Mouse (Mus musculus) kidney, embryonic 15.5 days (tissue): ENCODE measurements around the gene Riox1. TPM values are rescaled to one million over a fixed set of nuclear protein-coding genes. Genes with fewer than 3 reads are reported as not detected.

Source experiments
- ATAC-seq: fragments of 200-750 bp; cut with Nextera tagmentation; replicated peaks from 2 replicates; pipeline ENCODE4 v1.8.0; 2017; ENCODE audit warnings: moderate TSS enrichment; ENCODE audit not compliant: low FRiP score
- H3K27ac ChIP-seq: fragments of 300-500 bp; sonication (generic); 2 replicates; pipeline ENCODE4 v1.5.1; 2015; ENCODE audit warnings: mild to moderate bottlenecking, inconsistent platforms
- H3K27me3 ChIP-seq: fragments of 300-500 bp; sonication (generic); 2 replicates; pipeline ENCODE4 v1.6.1; 2015; ENCODE audit warnings: inconsistent platforms
- H3K36me3 ChIP-seq: fragments of 300-500 bp; sonication (generic); 2 replicates; pipeline ENCODE4 v1.6.1; 2015; ENCODE audit warnings: inconsistent platforms
- H3K4me1 ChIP-seq: fragments of 300-500 bp; sonication (generic); 2 replicates; pipeline ENCODE4 v1.6.1; 2015; ENCODE audit warnings: inconsistent platforms
- H3K4me2 ChIP-seq: fragments of 300-500 bp; sonication (generic); 2 replicates; pipeline ENCODE4 v1.6.1; 2015; ENCODE audit warnings: moderate library complexity, mild to moderate bottlenecking, inconsistent platforms
- H3K4me3 ChIP-seq: fragments of 300-500 bp; sonication (generic); replicated peaks from 2 replicates; pipeline ENCODE4 v1.5.1; 2015; ENCODE audit warnings: mild to moderate bottlenecking, inconsistent platforms
- H3K9ac ChIP-seq: fragments of 300-500 bp; sonication (generic); 2 replicates; pipeline ENCODE4 v1.6.1; 2015; ENCODE audit warnings: mild to moderate bottlenecking, inconsistent platforms
- H3K9me3 ChIP-seq: fragments of 300-500 bp; sonication (generic); replicated peaks from 2 replicates; pipeline ENCODE4 v1.6.1; 2016; ENCODE audit warnings: inconsistent platforms
- WGBS: fragments of 180-500 bp; shearing (Covaris S2); methylation state at CpG from one replicate; pipeline ENCODE4 v1.1.7; 2015; ENCODE audit warnings: mixed read lengths; 5-methylcytosine and 5-hydroxymethylcytosine counted together
- polyA plus RNA-seq: library from polyadenylated mRNA; unstranded; fragments of >200 nt; fragmentation: Nextera tagmentation; extraction: Ambion mirVana; gene quantifications from 2 replicates; pipeline ENCODE4 v1.2.1, GENCODE M21; 2015

Riox1 gene
- polyA plus RNA-seq, 1 experiment from 2014 or later, result 14.1 TPM

DNA sequence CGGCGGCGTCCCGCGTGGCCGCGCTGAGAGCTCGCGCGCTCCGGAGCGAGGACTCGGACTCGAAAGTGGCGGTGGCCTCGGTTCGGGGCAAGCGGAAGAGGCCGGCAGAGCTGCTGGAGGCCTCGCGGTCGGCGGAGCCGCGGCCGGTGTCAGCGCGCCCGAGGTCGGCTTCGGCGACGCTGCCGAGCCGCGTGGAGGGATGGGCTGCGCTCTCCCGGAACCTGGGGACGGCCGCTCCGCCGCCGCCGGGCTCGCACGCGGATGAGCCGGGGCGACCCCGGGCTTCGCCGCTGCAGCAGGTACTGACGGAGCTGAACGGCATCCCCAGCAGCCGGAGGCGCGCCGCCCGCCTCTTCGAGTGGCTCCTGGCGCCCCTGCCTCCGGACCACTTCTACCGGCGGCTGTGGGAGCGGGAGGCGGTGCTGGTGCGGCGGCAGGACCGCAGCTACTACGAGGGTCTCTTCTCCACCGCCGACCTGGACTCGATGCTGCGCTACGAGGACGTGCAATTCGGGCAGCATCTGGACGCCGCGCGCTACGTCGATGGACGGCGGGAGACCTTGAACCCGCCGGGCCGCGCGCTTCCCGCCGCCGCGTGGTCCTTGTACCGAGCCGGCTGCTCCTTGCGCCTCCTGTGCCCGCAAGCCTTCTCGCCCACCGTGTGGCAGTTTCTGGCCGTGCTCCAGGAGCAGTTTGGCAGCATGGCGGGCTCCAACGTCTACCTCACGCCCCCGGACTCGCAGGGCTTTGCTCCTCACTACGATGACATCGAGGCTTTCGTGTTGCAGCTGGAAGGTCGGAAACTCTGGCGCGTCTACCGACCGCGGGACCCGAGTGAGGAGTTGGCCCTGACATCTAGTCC, 663 bp downstream of the Riox1 start:
- peaks cover 26% of the 10 kb centered on the region for H3K36me3 ChIP-seq

DNA sequence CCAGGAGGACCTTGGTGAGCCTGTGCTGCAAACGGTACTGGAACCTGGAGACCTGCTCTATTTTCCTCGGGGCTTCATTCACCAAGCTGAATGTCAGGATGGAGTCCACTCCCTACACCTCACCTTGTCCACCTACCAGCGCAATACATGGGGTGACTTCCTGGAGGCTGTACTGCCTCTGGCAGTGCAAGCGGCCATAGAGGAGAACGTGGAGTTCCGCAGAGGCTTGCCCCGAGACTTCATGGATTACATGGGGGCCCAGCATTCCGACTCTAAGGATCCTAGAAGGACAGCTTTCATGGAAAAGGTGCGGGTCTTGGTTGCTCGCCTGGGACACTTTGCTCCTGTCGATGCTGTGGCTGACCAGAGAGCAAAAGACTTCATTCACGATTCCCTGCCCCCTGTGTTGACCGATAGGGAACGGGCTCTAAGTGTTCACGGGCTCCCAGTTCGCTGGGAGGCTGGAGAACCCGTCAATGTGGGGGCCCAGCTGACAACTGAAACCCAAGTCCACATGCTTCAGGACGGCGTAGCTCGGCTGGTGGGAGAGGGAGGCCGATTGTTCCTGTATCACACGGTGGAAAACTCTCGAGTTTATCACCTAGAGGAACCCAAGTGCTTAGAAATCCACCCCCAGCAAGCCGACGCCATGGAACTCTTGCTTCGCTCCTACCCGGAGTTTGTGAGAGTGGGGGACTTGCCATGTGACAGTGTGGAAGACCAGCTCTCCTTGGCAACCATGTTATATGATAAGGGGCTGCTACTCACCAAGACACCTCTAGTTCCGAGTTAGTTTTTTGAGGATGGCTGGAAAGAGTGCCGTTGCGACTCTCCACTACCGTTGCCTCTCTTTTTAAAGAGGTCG, 1.5 kb downstream of the Riox1 start:
- Histone ChIP-seq H3K27me3 (no peaks in the 10 kb centered on the region), H3K36me3 (peaks cover 31% of the 10 kb centered on the region), H3K9ac (peak overlapping the region; percentile 84), H3K4me2 (peak overlapping the region; percentile 81), H3K4me3 (peak overlapping the region; percentile 89), H3K4me1 (peaks cover 41% of the 10 kb centered on the region), H3K27ac (no peak overlapping the region), H3K9me3 (no peaks in the 10 kb centered on the region)
- no peak for ATAC-seq
- 50% methylated on average over 32 of the region's 32 CpGs for WGBS

More for the DNA sequence above, 663 bp downstream of the Riox1 start:
- H3K4me2 ChIP-seq, result peak overlapping the region; percentile 81
- H3K27me3 ChIP-seq, result no peaks in the 10 kb centered on the region
- WGBS, result under 1% methylated on average over 116 of the region's 116 CpGs
- ATAC-seq, result peak; percentile 59
- peaks cover 41% of the 10 kb centered on the region for H3K4me1 ChIP-seq
- 0 out of 2 replicates have a peak, but pooled peaks cover 2% of the 10 kb centered on the region for H3K9me3 ChIP-seq
- H3K27ac ChIP-seq, result peak overlapping the region; percentile 87
- peak overlapping the region; percentile 84 for H3K9ac ChIP-seq
- H3K4me3 ChIP-seq, result peak overlapping the region; percentile 89

DNA sequence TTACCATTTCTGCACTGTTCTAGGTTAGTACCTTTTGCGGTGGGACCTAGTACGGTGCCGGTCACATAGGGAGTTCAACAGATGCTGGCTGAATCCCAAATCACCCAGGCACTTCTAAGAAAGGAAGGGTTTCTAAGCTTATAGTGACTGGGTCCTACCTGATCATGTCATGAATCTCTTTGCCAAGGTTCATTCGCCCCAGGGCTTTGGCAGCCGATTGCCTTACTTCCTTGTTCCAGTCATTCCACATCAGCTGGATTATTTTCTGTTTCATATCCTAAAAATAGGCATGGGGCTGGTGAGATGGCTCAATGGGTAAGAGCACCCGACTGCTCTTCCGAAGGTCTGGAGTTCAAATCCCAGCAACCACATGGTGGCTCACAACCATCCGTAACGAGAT, 7.9 kb downstream of the Riox1 start:
- H3K4me2 ChIP-seq, result no peak overlapping the region

DNA sequence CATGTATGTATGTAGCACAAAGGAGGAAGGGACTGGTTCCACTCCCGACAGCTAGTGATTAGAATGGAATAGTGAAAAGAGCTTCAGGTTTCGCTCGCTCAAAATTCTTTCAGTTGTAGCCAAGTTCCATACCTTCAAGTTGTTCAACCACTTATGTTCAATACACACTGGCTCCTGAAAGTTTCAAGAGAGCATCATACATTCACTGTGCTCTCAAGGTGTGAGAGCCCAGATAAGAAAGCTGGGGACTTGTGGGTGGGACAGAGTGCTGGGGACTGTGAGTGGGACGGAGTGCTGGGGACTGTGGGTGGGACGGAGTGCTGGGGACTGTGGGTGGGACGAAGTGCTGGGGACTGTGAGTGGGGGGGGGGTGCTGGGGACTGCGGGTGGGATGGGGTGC, 14.8 kb downstream of the Riox1 start:
- 80% methylated on average over 7 of the region's 7 CpGs for WGBS
- no peak for ATAC-seq

More for the DNA sequence above, 7.9 kb downstream of the Riox1 start:
- peaks cover 20% of the 10 kb centered on the region for H3K36me3 ChIP-seq
- no peaks in the 10 kb centered on the region for H3K9me3 ChIP-seq
- H3K9ac ChIP-seq, result no peak overlapping the region
- no peaks in the 10 kb centered on the region for H3K27me3 ChIP-seq
- WGBS, result 94% methylated on average over 9 of the region's 9 CpGs
- peaks cover 12% of the 10 kb centered on the region for H3K4me1 ChIP-seq
- H3K4me3 ChIP-seq, result no peak overlapping the region
- H3K27ac ChIP-seq, result no peak overlapping the region
- ATAC-seq, result no peak

DNA sequence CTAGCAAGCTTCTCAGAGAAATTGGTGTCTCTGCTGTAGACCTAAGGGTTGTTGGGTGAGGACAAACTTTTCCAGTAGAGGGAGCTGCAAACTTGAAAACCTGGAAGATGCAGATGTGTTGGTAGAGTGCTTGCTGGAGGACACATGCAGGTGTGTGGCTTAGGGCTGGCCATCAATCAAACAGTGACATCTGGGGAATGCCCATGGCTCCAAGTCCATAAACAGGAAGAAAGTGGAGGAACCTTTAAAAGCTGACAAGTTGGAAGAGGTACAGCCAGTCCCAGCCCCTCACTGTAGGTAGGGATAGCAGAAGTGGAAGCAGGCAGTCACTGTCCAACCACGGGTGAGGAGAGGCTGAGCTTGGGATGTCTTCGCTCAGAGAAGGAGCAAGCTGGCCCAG, 21.7 kb downstream of the Riox1 start:
- Histone ChIP-seq H3K4me2 (no peak overlapping the region), H3K4me1 (no peaks in the 10 kb centered on the region), H3K36me3 (no peaks in the 10 kb centered on the region), H3K27ac (no peak overlapping the region), H3K27me3 (no peaks in the 10 kb centered on the region), H3K9me3 (no peaks in the 10 kb centered on the region), H3K4me3 (no peak overlapping the region), H3K9ac (no peak overlapping the region)
- peak; percentile 70; the same call in 1 of the 2 replicates for ATAC-seq
- WGBS, result 63% methylated on average over 2 of the region's 2 CpGs

More for the DNA sequence above, 14.8 kb downstream of the Riox1 start:
- Histone ChIP-seq H3K4me2 (no peak overlapping the region), H3K9ac (no peak overlapping the region), H3K27me3 (no peaks in the 10 kb centered on the region), H3K36me3 (no peaks in the 10 kb centered on the region), H3K4me3 (no peak overlapping the region), H3K4me1 (no peaks in the 10 kb centered on the region), H3K27ac (no peak overlapping the region), H3K9me3 (no peaks in the 10 kb centered on the region)

DNA sequence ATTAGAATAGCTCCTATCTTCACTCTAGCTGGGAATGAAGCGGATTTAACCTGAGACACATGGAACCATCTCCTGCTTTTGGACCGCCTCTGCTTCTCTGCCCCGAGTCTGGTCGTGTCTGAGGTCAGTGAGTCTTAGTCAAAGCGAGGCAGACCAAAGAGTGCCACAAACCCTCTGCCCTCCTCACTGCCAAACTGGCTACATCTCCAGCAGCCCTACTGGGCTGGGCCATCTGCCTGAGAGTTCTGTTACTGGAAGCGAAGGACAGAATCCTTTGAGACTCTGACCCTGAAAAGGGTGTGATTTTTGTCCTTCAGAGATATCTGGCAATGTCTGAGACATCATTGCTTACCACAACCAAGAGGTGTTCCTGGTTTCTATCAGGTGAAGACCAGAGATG, 28.5 kb downstream of the Riox1 start:
- Histone ChIP-seq H3K9me3 (no peaks in the 10 kb centered on the region), H3K27me3 (no peaks in the 10 kb centered on the region), H3K9ac (no peak overlapping the region), H3K36me3 (no peaks in the 10 kb centered on the region), H3K4me3 (no peak overlapping the region), H3K4me2 (no peak overlapping the region), H3K27ac (no peak overlapping the region), H3K4me1 (peaks cover 6% of the 10 kb centered on the region; the same call in 1 of the 2 replicates)
- ATAC-seq, result no peak
- WGBS, result 91% methylated on average over 6 of the region's 6 CpGs

DNA sequence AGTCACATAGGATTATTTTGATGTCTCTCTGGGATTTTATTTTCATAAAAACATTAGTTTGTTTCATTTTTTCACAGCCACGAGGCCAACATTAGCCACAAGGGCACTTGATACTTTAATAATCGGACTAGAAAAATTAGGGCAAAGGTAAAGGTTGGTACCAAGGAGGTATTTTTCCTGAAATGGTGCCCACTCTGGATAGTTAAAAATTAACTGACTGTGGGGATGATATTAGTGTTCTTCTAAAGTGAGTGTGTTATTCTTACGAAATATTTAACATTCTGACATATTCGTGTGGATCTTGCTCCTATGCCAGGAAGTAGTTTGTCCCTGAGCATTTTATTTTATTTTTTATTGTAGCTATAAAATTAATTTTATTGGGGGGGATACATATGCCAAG, 31.2 kb downstream of the Riox1 start:
- H3K36me3 ChIP-seq, result no peaks in the 10 kb centered on the region

DNA sequence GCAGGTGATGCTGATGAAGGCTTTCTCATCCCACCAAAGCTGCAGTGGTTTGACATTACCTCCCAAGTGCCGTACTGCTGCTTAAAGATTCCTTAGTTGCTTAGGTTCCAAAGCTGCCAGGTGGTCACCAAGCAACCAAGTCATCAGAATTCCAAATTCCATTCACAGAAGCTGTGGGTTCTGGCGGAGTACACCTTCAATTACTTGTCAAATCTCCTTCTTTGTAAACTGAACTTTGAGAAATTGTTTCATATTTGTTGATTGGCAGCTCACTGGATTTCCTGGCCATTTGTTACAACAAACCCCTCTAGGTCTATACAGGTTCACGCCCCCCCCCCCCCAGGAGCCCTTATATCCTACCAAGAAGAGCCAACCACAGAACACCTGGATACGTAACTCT, 34.3 kb downstream of the Riox1 start, which contains the start of gene Heatr4:
Heatr4 (minus strand) TSS at position 101 of the 400 bp plus-strand sequence.
- 84% methylated on average over 4 of the region's 4 CpGs for WGBS
- Histone ChIP-seq H3K27ac (no peak within 1 kb of the TSS), H3K4me1 (peaks cover 25% of the 10 kb centered on the region)

More for the DNA sequence above, 31.2 kb downstream of the Riox1 start:
- no peak overlapping the region for H3K9ac ChIP-seq
- 87% methylated on average over 4 of the region's 4 CpGs for WGBS
- peaks cover 9% of the 10 kb centered on the region; the same call in 1 of the 2 replicates for H3K4me1 ChIP-seq
- no peaks in the 10 kb centered on the region for H3K9me3 ChIP-seq
- H3K4me2 ChIP-seq, result no peak overlapping the region
- no peaks in the 10 kb centered on the region for H3K27me3 ChIP-seq
- no peak overlapping the region for H3K27ac ChIP-seq
- no peak for ATAC-seq
- H3K4me3 ChIP-seq, result no peak overlapping the region

DNA sequence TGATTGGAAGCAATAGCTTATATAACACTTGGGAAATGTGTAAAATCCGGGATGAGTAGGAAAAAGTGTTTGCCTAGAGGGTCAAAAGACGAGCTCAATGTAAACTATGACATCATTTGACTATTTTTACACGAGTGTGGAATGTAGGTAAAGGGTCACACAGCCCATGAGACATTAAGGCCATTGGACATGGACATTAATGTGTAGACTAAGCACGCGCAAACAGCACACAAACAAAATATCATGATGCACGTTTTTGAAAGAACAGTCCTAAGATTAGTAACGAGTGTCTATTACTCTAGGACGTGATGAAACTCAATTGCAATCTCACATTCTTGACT, 36.8 kb downstream of the Riox1 start:
- ATAC-seq, result 0 out of 2 replicates have a peak, but pooled peaks have one; percentile 1
- peak overlapping the region; percentile 76; the same call in 1 of the 2 replicates for H3K9ac ChIP-seq
- 20% methylated on average over 8 of the region's 8 CpGs for WGBS

More for the DNA sequence above, 34.3 kb downstream of the Riox1 start, which contains the start of gene Heatr4:
- Histone ChIP-seq H3K9ac (no peak within 1 kb of the TSS), H3K4me3 (no peak within 1 kb of the TSS), H3K4me2 (no peak within 1 kb of the TSS), H3K36me3 (no peaks in the 10 kb centered on the region; the same call in 1 of the 2 replicates), H3K9me3 (no peaks in the 10 kb centered on the region; the same call in 1 of the 2 replicates), H3K27me3 (no peaks in the 10 kb centered on the region)
- no peak for ATAC-seq

DNA sequence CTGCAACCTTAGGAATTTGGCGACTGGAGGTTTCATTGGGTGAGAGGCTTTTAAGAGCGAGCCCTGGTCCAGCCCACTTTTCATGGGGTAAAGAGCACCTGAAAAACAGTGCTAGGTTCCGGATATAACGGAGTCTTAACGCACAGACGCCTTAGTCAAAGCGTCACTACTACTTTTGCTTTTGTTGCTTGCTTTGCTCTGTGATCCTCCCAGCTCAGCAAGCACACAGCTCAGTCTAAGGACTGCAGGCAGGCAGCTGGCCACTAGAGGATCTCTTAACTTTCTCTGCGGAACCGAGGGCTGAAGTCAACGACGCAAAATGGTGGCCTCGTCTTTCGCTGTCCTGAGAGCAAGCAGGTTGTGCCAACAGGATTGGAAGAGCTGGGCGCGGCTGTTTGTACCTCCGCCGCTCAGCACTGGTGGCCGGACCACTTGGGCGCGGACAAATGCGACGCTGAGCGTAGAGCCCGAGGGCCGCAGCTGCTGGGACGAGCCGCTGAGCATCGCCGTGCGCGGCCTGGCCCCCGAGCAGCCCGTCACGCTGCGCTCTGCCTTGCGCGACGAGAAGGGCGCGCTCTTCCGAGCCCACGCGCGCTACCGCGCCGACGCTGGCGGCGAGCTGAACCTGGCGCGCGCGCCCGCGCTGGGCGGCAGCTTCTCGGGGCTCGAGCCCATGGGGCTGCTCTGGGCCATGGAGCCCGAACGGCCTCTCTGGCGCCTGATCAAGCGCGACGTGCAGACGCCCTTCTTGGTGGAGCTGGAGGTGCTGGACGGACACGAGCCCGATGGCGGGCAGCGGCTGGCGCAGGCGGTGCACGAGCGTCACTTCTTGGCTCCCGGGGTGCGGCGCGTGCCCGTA, 37.4 kb downstream of the Riox1 start, which contains the start of gene Acot2:
Acot2 (plus strand) TSS at position 279 of the 859 bp plus-strand sequence.
- peak within 1 kb of the TSS; percentile 65 for H3K4me3 ChIP-seq
- WGBS, result under 1% methylated on average over 80 of the region's 80 CpGs
- H3K36me3 ChIP-seq, result peaks cover 8% of the 10 kb centered on the region; the same call in 1 of the 2 replicates
- H3K4me1 ChIP-seq, result peaks cover 20% of the 10 kb centered on the region
- peak within 1 kb of the TSS; percentile 76 for H3K9ac ChIP-seq
- ATAC-seq, result peak; percentile 90
- H3K27ac ChIP-seq, result peak within 1 kb of the TSS; percentile 94
- no peaks in the 10 kb centered on the region; the same call in 1 of the 2 replicates for H3K9me3 ChIP-seq
- no peaks in the 10 kb centered on the region for H3K27me3 ChIP-seq
- peak within 1 kb of the TSS; percentile 80 for H3K4me2 ChIP-seq

More for the DNA sequence above, 36.8 kb downstream of the Riox1 start:
- Histone ChIP-seq H3K36me3 (peaks cover 7% of the 10 kb centered on the region; the same call in 1 of the 2 replicates), H3K4me3 (peak overlapping the region; percentile 65), H3K27me3 (no peaks in the 10 kb centered on the region), H3K4me2 (peak overlapping the region; percentile 80), H3K4me1 (peaks cover 23% of the 10 kb centered on the region), H3K9me3 (no peaks in the 10 kb centered on the region; the same call in 1 of the 2 replicates), H3K27ac (peak overlapping the region; percentile 94)

DNA sequence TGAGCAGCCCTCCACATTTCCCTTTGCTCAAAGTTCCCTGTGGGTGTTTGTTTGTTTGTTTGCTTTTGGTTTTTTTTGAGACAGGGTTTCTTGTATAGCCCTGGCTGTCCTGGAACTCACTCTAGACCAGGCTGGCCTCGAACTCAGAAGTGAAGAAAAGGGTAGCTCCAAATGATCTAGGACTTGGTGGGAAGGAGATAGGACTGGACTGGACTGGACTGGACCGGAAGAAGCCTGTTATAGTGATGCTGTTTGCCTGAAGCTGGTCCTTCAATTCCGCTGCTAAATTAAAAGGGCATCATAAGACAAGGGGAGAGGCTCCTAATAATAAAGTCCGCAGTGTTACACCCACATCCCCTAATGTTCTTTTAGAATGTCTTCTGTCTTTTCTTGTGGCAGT, 38.1 kb downstream of the Riox1 start:
- no peaks in the 10 kb centered on the region; the same call in 1 of the 2 replicates for H3K9me3 ChIP-seq
- peaks cover 20% of the 10 kb centered on the region for H3K4me1 ChIP-seq
- H3K9ac ChIP-seq, result peak overlapping the region; percentile 76
- H3K4me2 ChIP-seq, result peak overlapping the region; percentile 80
- WGBS, result 56% methylated on average over 4 of the region's 4 CpGs
- peak overlapping the region; percentile 65 for H3K4me3 ChIP-seq
- no peak for ATAC-seq
- peaks cover 15% of the 10 kb centered on the region for H3K36me3 ChIP-seq
- H3K27ac ChIP-seq, result peak overlapping the region; percentile 94; the same call in 1 of the 2 replicates
- H3K27me3 ChIP-seq, result no peaks in the 10 kb centered on the region
